Comparison of ENCODE assay signal across 23 mouse cellular contexts in the genomic region with DNA sequence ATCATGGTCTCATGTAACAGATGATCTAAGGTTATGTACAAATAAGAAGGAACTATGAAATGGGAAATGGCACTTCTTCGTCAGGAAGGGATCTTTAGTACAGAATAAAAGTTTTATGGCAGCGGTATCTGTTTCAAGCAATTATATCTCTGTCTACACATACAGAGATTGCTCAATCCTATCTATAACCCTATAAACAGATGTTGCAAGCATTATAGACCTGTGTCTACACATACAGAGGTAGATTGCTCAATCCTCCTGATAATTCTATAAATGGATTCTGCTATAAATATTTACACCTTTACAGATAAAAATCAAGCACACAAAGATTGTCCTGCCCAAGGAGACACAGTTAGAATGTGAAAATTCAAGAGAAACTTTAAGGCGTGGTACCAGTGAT. TPM values are rescaled to one million over a fixed set of nuclear protein-coding genes. Genes with fewer than 3 reads are reported as not detected.
DNase-seq lines count a peak whose midpoint lies in the region; ATAC-seq and TF ChIP-seq lines count a peak whose summit lies in the region.
"Had no signal": no experiment of that assay in that cellular context is flagged by ENCODE, and none has a peak within 500 bp of the region (broad histone marks: within the 10 kb centered on the region; RNA-seq: fewer than 3 reads in every experiment).

No protein-coding gene starts in this region.

- no peak for DNase-seq in thymus, postnatal 0 days (ENCODE audit: low spot score)
- no peak for DNase-seq in lung, postnatal 0 days (ENCODE audit: low spot score)
- DNase-seq in retina, embryonic 14.5 days (ENCODE audit: low spot score): no peak
- DNase-seq: adrenal gland, adult 8-10 months; adrenal gland, postnatal 14 days; adrenal gland, postnatal 36 days; cerebellum, adult 11-12 months; cerebellum, adult 2 months; cerebellum, adult 9-10 months; cerebellum, postnatal 10 days; cerebellum, postnatal 25 days had no signal

- H3K4me2 ChIP-seq in intestine, embryonic 15.5 days (replicated peaks): no peak overlapping the region
- H3K4me2 ChIP-seq in intestine, postnatal 0 days (replicated peaks; ENCODE audit: low read depth): no peak overlapping the region
- H3K4me2 ChIP-seq in lung, postnatal 0 days (replicated peaks; ENCODE audit: low read depth, low read length): no peak overlapping the region
- H3K4me2 ChIP-seq: embryonic facial prominence, embryonic 12.5 days; forebrain, embryonic 13.5 days; forebrain, embryonic 15.5 days had no signal

- WGBS in intestine, embryonic 15.5 days: 70% methylated on average over 3 of the region's 3 CpGs
- 50% methylated on average over 3 of the region's 3 CpGs for WGBS in intestine, postnatal 0 days
- 91% methylated on average over 3 of the region's 3 CpGs for WGBS in lung, postnatal 0 days

- no peaks in the 10 kb centered on the region for H3K36me3 ChIP-seq in intestine, embryonic 15.5 days
- peaks cover 8% of the 10 kb centered on the region; the same call in 1 of the 2 replicates for H3K36me3 ChIP-seq in intestine, postnatal 0 days (ENCODE audit: control insufficient read depth, insufficient read depth)
- H3K36me3 ChIP-seq in lung, postnatal 0 days (ENCODE audit: insufficient read depth, low read length): no peaks in the 10 kb centered on the region
- H3K36me3 ChIP-seq: embryonic facial prominence, embryonic 10.5 days; embryonic facial prominence, embryonic 12.5 days; forebrain, embryonic 15.5 days; G1E had no signal

- no peak for TF ChIP-seq CTCF in intestine, postnatal 0 days (IDR thresholded peaks at IDR 0.05; ENCODE audit: low read depth)
- no peak for TF ChIP-seq CTCF in lung, postnatal 0 days (IDR thresholded peaks at IDR 0.05)

- TF ChIP-seq EP300 in lung, postnatal 0 days (IDR thresholded peaks at IDR 0.05): no peak

- ATAC-seq in granulocyte monocyte progenitor cell, adult 5-6 weeks (replicated peaks; ENCODE audit: poor library complexity, severe bottlenecking): peak; percentile 48; the same call in 1 of the 2 replicates
- ATAC-seq in intestine, embryonic 15.5 days: peak; percentile 98
- ATAC-seq in intestine, postnatal 0 days: peak; percentile 96
- ATAC-seq in lung, postnatal 0 days: no peak
- ATAC-seq: activated CD4-positive, CD25-positive, alpha-beta regulatory T cell, adult 4 months; CD4-positive, CD25-positive, alpha-beta regulatory T cell, adult 4 months; forebrain, embryonic 13.5 days; forebrain, embryonic 15.5 days; Patski had no signal

- H3K4me3 ChIP-seq in intestine, embryonic 15.5 days (replicated peaks): no peak overlapping the region
- H3K4me3 ChIP-seq in intestine, postnatal 0 days (ENCODE audit: low read depth, low read length): no peak overlapping the region
- no peak overlapping the region for H3K4me3 ChIP-seq in lung, postnatal 0 days (ENCODE audit: low read depth, low read length)
- H3K4me3 ChIP-seq: embryonic facial prominence, embryonic 10.5 days; embryonic facial prominence, embryonic 12.5 days; forebrain, embryonic 13.5 days; forebrain, embryonic 15.5 days had no signal

- no peaks in the 10 kb centered on the region for H3K4me1 ChIP-seq in intestine, embryonic 15.5 days (replicated peaks)
- no peaks in the 10 kb centered on the region for H3K4me1 ChIP-seq in intestine, postnatal 0 days (replicated peaks; ENCODE audit: control insufficient read depth, insufficient read depth, low read length)
- H3K4me1 ChIP-seq in lung, postnatal 0 days (ENCODE audit: insufficient read depth, low read depth, low read length): no peaks in the 10 kb centered on the region
- H3K4me1 ChIP-seq: embryonic facial prominence, embryonic 10.5 days; embryonic facial prominence, embryonic 12.5 days; forebrain, embryonic 13.5 days; forebrain, embryonic 15.5 days had no signal

- H3K27ac ChIP-seq in intestine, embryonic 15.5 days: no peak overlapping the region
- H3K27ac ChIP-seq in intestine, postnatal 0 days (ENCODE audit: low read depth, low read length): no peak overlapping the region
- H3K27ac ChIP-seq in lung, postnatal 0 days (ENCODE audit: low read length): no peak overlapping the region
- H3K27ac ChIP-seq: embryonic facial prominence, embryonic 10.5 days; embryonic facial prominence, embryonic 12.5 days; forebrain, embryonic 13.5 days; forebrain, embryonic 15.5 days had no signal

- H3K9ac ChIP-seq in intestine, embryonic 15.5 days: no peak overlapping the region
- H3K9ac ChIP-seq in intestine, postnatal 0 days (ENCODE audit: low read depth, low read length): no peak overlapping the region
- H3K9ac ChIP-seq in lung, postnatal 0 days (replicated peaks; ENCODE audit: low read depth): no peak overlapping the region
- H3K9ac ChIP-seq: embryonic facial prominence, embryonic 12.5 days; forebrain, embryonic 13.5 days; forebrain, embryonic 15.5 days had no signal

- H3K9me3 ChIP-seq in intestine, embryonic 15.5 days: no peaks in the 10 kb centered on the region
- H3K9me3 ChIP-seq in intestine, postnatal 0 days (ENCODE audit: control insufficient read depth): no peaks in the 10 kb centered on the region
- no peaks in the 10 kb centered on the region for H3K9me3 ChIP-seq in lung, postnatal 0 days (ENCODE audit: low read length)
- H3K9me3 ChIP-seq: embryonic facial prominence, embryonic 10.5 days; embryonic facial prominence, embryonic 12.5 days; forebrain, embryonic 13.5 days; forebrain, embryonic 15.5 days; G1E had no signal

- no peaks in the 10 kb centered on the region for H3K27me3 ChIP-seq in intestine, embryonic 15.5 days (replicated peaks)
- no peaks in the 10 kb centered on the region for H3K27me3 ChIP-seq in intestine, postnatal 0 days (replicated peaks; ENCODE audit: control insufficient read depth, insufficient read depth, low read length)
- H3K27me3 ChIP-seq in lung, postnatal 0 days (replicated peaks; ENCODE audit: insufficient read depth, low read length): no peaks in the 10 kb centered on the region
- H3K27me3 ChIP-seq: CH12.LX; embryonic facial prominence, embryonic 12.5 days; forebrain, embryonic 13.5 days; forebrain, embryonic 15.5 days; Patski had no signal

RNA-seq across cellular contexts. Expression of a gene that starts 21.5 kb away (rescaled TPM):
- not detected in 2 replicates for total RNA-seq in granulocyte monocyte progenitor cell, adult 5-6 weeks (2014; fragmentation: Nextera tagmentation)
- total RNA-seq in granulocyte monocyte progenitor cell, adult 5-6 weeks (2017): not detected in 2 replicates
- polyA plus RNA-seq in intestine, embryonic 15.5 days (2015; fragmentation: Nextera tagmentation; extraction: Ambion mirVana): 7.3 and 8.9 TPM in 2 replicates
- 32.1 and 41.6 TPM in 2 replicates for polyA plus RNA-seq in intestine, postnatal 0 days (2015; fragmentation: Nextera tagmentation; extraction: Ambion mirVana)
- 0.04 TPM in 1 of 2 replicates, not detected in the other for polyA plus RNA-seq in thymus, postnatal 0 days (2015; fragmentation: Nextera tagmentation; extraction: Ambion mirVana)
- 0.24 and 0.32 TPM in 2 replicates for polyA plus RNA-seq in lung, postnatal 0 days (2015; fragmentation: Nextera tagmentation; extraction: Ambion mirVana)
- polyA plus RNA-seq: G1E had no signal
